Mouse (Mus musculus) bone marrow, adult 2 months (tissue): ENCODE data around the gene Cebpz. TPM values are rescaled to one million over a fixed set of nuclear protein-coding genes. Genes with fewer than 3 reads are reported as not detected.

ENCODE experiments used
- H3K27ac ChIP-seq: fragments of 200-500 bp; 2 replicates; pipeline ENCODE4 v1.5.1; 2012; ENCODE audit warnings: low read depth, mild to moderate bottlenecking, control low read depth, inconsistent platforms, low read length; ENCODE audit not compliant: control insufficient read depth, poor library complexity, insufficient read depth
- H3K4me1 ChIP-seq: fragments of 200-500 bp; 2 replicates; pipeline ENCODE4 v1.6.1; 2011; ENCODE audit warnings: low read length; ENCODE audit not compliant: control insufficient read depth, insufficient read depth
- H3K4me3 ChIP-seq: fragments of 200-500 bp; replicated peaks from 2 replicates; pipeline ENCODE3; 2011; ENCODE audit warnings: mild to moderate bottlenecking, low read depth, low read length, control low read depth; ENCODE audit not compliant: control insufficient read depth
- CTCF ChIP-seq: fragments of 200-500 bp; IDR thresholded peaks from 2 replicates; pipeline ENCODE4 v1.5.1; 2011; ENCODE audit warnings: low read length, control low read depth; ENCODE audit not compliant: control insufficient read depth, insufficient read depth
- POLR2A ChIP-seq: fragments of 200-500 bp; IDR thresholded peaks from 2 replicates; pipeline ENCODE4 v1.6.1; 2011; ENCODE audit warnings: low read depth, mild to moderate bottlenecking, control low read depth, low read length, borderline replicate concordance; ENCODE audit not compliant: control insufficient read depth
- WGBS: fragments of 180-500 bp; shearing (Covaris S2); methylation state at CpG from one replicate; pipeline ENCODE4 v1.1.7; 2018; 5-methylcytosine and 5-hydroxymethylcytosine counted together
- polyA plus RNA-seq: library from polyadenylated mRNA; stranded (reverse); fragments of >200 nt; gene quantifications from 2 replicates; pipeline ENCODE4 v1.2.4, GENCODE M21; 2011; ENCODE audit warnings: low replicate concordance; ENCODE audit not compliant: missing spikeins, insufficient read depth, insufficient read length

The Cebpz gene
- polyA plus RNA-seq, 1 experiment, result 19.6 TPM

DNA sequence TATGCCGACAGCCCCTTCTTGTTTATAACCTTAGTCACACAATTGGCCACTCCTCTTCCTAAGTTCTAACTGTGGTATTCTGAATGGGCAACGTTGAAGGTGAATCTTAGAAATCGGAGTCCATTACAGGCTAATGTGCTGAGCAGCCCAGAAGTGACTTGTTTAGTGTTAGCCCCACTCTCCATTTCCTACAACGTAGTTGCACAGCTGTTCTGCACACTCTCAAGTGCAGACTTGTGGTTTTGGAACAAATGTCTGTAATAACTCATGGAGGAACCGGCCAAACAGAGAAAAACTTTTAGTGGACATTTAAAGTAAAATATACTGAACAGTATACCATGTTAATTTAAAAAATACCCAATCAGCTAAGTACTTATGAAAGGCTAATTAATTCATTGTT lies 15.2 kb upstream of the Cebpz start:
- 68% methylated on average over 5 of the region's 5 CpGs for WGBS
- TF ChIP-seq POLR2A (no peak), CTCF (no peak)
- no peak overlapping the region for H3K4me3 ChIP-seq
- H3K27ac ChIP-seq, result no peak overlapping the region
- H3K4me1 ChIP-seq, result no peaks in the 10 kb centered on the region

DNA sequence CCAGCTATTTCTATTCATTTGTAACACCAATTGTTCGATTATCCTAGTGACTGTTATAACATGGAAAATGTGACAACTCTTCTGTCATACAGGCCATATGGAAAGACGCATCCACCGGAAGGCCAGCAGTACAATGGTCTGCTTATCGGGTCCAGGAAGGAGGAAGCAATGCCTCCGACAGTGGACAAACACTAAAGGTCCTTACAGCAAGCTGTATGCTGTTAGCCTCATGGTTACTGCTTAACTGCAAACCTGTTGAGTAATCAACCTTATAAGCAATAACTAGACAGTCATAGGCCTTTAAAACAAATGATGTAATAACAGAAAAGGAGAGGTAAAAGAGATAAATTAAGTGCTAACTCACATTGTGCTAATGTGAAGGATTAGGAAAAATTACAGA lies 14.4 kb upstream of the Cebpz start:
- WGBS, result 73% methylated on average over 5 of the region's 5 CpGs
- H3K4me3 ChIP-seq, result no peak overlapping the region

DNA sequence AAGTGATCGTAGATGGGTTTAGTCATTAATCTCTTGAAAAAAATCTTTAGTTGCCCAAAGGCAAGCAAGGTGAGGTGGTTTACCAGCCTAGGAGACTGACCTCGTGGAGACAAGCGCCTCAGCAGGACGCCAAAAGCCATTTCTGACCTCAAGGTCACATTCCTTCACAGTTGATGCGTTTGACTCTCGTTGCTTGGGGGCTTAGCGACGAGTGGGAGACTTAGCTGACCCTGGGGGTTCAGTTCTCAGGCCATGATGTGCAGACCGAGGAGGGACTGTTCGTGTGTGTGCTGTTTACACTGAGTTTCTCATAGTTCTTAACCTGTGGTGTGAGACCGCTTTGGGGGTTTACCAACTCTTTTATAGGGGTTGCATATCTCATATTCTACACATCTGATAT lies 5.7 kb upstream of the Cebpz start:
- 87% methylated on average over 11 of the region's 11 CpGs for WGBS
- Histone ChIP-seq H3K4me1 (no peaks in the 10 kb centered on the region; the same call in 1 of the 2 replicates), H3K27ac (no peak overlapping the region), H3K4me3 (no peak overlapping the region)
- TF ChIP-seq CTCF (no peak), POLR2A (no peak)

More for the DNA sequence above, 14.4 kb upstream of the Cebpz start:
- TF ChIP-seq POLR2A (no peak), CTCF (no peak)
- no peaks in the 10 kb centered on the region for H3K4me1 ChIP-seq
- H3K27ac ChIP-seq, result no peak overlapping the region

DNA sequence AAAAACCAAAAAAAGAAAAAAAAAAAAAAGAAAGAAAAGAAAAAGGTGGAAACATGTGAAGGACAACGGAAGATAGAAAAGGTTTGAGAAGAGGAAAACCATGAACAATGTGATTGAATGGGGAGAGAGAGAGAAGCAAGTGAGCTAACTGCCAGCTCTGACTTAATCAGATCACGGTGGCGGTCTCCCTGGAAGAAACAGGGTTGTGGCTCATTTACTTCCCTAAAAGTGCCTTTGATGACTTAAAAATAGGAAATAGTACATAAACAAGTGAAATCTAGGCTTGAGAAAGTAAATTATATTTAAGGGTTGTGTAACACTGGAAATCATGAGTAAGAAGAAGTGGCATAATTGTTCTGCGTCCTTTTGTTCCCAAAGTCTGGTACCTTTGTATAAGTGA lies 2.1 kb upstream of the Cebpz start:
- Histone ChIP-seq H3K27ac (no peak overlapping the region; the same call in 1 of the 2 replicates), H3K4me3 (no peak overlapping the region), H3K4me1 (no peaks in the 10 kb centered on the region; the same call in 1 of the 2 replicates)
- 26% methylated on average over 4 of the region's 4 CpGs for WGBS
- TF ChIP-seq POLR2A, result no peak
- no peak for TF ChIP-seq CTCF

DNA sequence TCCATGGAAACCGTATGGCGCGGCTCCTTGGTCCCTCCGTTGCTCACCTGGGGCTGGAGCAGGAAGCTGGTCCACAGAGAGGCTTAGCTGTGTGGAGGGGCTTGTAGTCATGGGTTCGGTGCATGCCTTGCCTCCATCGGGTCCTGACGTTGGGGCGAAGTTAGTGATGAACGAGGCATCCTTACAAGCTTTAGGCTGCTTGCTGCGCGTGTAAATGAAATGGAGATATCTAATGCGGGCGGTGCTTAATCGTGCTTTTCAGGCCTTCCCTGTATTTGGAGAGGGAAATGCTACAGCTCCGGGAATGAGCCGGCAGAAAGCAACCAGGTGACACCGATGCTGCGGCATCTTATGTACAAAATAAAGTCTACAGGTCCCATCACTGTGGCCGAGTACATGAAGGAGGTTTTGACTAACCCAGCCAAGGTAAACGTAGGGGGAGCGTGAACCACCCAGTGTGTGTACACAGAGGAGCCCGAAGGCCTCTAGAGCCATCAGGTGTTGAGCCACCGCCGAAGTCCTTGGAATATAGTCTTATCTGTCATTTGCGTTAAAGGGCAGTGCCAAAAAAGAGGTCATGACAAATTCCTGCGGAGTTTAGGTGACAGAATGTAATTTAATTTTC lies 475 bp upstream of the Cebpz start:
- 15% methylated on average over 26 of the region's 26 CpGs for WGBS
- peak overlapping the region; percentile 95 for H3K4me3 ChIP-seq
- TF ChIP-seq POLR2A, result no peak
- no peak for TF ChIP-seq CTCF
- peak overlapping the region; percentile 35; the same call in 1 of the 2 replicates for H3K27ac ChIP-seq
- no peaks in the 10 kb centered on the region; the same call in 1 of the 2 replicates for H3K4me1 ChIP-seq

DNA sequence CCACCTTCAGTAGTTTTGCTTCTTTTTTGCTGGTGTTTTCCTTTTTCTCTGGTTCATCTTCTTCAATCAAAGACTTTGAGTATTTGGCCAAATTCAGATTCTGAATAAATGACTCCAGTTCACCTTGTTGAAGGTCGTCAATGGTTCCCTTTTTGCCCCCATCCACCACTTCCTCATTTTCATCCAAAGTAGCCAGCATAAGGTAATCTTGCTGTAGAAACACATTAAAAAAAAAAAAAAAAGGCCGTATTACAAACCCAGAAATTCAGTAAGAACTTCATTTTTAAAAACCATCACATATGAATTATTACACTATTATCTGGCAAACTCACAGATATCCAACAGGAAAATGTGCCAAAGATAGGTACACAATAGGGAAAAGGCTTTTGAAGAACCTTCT lies 1.0 kb downstream of the Cebpz start:
- 2% methylated on average over 2 of the region's 2 CpGs for WGBS
- Histone ChIP-seq H3K27ac (no peak overlapping the region), H3K4me3 (no peak overlapping the region)

DNA sequence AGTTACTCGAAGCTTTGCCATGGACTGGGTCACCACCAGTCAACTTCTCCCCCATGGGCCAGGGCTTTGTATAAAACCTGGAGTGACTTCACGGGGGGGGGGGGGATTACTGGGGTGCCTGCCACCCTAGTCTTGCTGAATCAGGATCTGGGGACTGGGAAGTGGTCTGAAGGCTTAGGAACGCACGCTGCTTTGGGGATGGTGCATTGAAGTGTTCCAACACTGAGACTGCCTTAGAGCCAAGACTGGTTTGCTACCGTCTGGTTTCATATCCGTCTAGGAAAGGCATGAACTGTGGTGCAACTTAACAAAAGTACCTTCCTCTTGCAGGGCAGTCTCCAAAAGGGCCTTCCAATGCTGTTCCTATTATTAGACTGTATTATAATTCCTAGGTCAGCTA lies 19.2 kb downstream of the Cebpz start:
- 51% methylated on average over 6 of the region's 6 CpGs for WGBS
- H3K27ac ChIP-seq, result no peak overlapping the region
- no peak overlapping the region for H3K4me3 ChIP-seq
- TF ChIP-seq CTCF, result no peak
- TF ChIP-seq POLR2A, result no peak
- no peaks in the 10 kb centered on the region; the same call in 1 of the 2 replicates for H3K4me1 ChIP-seq

More for the DNA sequence above, 1.0 kb downstream of the Cebpz start:
- H3K4me1 ChIP-seq, result no peaks in the 10 kb centered on the region; the same call in 1 of the 2 replicates
- no peak for TF ChIP-seq POLR2A
- TF ChIP-seq CTCF, result no peak

DNA sequence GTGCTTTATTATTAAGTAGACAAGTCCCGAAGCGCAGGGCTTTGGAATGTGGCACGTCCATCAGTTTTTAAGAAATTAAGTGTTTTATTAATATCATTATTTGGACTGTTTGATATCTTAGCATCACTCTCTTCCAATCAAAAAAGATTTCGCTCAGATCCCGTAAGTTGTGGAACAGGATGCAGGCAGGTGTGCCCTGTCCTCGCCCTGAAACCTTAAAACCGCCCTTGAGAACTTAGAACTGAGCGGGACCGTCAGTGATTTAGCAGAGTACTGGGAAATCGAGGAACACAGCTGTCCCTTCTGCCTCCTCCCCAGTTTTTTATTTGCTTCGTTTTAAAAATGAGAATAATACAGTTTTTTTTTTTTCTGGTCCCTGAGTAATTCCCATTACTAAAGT lies 20.0 kb downstream of the Cebpz start:
- 1% methylated on average over 11 of the region's 11 CpGs for WGBS
- Histone ChIP-seq H3K4me1 (no peaks in the 10 kb centered on the region; the same call in 1 of the 2 replicates), H3K4me3 (peak overlapping the region; percentile 93), H3K27ac (peak overlapping the region; percentile 84)
- TF ChIP-seq CTCF (no peak), POLR2A (no peak)

DNA sequence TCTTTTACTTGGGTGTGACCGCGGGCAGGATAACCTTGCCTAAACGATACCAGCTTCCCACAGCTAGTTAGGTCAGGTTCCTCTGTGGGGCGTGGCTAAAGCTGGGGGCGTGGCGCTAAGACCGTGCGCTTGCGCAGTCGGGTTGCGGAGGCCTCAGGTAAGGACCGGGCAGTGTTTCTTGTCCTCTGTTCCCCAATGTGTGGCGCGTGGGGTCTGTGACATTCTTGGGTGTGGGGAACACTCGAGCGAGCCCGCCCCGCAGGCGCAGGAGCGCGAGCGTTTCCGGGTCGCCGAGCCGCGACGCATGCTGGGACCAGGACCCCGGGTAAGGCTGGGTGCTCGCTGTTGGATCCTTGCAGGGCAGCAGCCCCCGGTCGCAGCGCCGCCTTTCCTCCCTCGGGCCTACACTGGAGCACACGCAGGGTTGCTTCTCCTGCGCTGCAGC lies 20.5 kb downstream of the Cebpz start, which contains the start of gene Cebpzos:
Gene Cebpzos, plus strand, starts transcription at position 132 of the 445 bp plus-strand sequence.
- TF ChIP-seq CTCF (0 out of 2 replicates have a peak, but pooled peaks have one; percentile 7), POLR2A (peak; percentile 70; the same call in 1 of the 2 replicates)
- under 1% methylated on average over 37 of the region's 37 CpGs for WGBS
- Histone ChIP-seq H3K4me1 (no peaks in the 10 kb centered on the region; the same call in 1 of the 2 replicates), H3K27ac (peak within 1 kb of the TSS; percentile 84), H3K4me3 (peak within 1 kb of the TSS; percentile 93)

DNA sequence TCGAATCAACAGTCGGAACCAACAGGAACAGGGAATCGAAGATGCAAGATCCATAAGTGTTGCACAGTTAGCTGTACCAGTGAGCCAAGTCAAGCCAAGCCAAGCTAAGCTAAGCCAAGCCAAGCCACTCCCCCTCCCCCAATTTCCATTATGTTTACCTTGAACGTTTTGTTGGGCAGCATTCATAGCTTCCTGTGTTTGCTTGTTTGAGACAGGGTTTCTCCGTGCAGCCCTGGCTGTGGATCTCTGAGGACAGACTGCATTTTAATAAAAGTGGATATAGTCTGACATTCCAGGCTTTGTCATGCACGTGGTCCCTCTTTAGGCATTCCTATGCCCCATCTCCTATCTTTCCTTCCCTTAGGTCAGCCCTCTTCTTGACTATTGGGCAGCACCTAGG lies 21.1 kb downstream of the Cebpz start:
- Histone ChIP-seq H3K27ac (no peak overlapping the region), H3K4me3 (peak overlapping the region; percentile 93), H3K4me1 (no peaks in the 10 kb centered on the region; the same call in 1 of the 2 replicates)
- TF ChIP-seq POLR2A (no peak), CTCF (no peak)
- 53% methylated on average over 6 of the region's 6 CpGs for WGBS
